Mouse (Mus musculus): ENCODE data around the gene Dhcr7. TPM values are rescaled to one million over a fixed set of nuclear protein-coding genes. Genes with fewer than 3 reads are reported as not detected.

Dhcr7 gene
- polyA plus RNA-seq, 1 experiment = 0.02 TPM

DNA sequence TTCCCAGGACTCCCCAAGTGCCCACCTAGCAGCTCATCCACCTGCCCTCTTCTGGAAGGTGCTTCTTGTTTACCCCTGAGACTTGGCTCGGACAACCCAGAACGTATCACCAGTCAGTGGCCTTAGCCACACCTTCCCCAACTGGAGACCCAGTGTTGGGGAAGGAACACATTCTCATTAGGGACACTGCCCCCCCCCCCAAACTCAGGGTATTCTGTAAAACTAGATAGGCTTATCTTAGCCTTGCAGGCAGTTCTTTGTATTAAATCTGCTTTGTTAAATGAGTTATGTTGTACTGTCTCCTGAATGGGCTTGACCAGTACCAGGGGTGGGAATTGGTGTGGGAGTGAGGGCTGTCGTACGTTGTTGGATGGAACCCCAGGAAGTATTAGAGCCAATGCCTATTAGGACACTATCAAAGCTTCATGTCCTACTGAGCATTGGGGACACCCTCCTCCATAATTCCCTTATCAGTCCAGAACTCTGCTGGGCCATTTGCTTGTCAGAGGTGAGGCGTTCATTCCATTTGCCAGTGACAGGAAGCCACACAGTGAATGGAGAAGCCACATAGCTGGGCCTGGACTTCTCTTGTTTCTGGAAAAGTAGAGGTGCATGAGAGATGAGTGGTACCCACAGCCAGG, 25.3 kb downstream of the Dhcr7 start:
- peaks cover 40% of the 10 kb centered on the region for H3K36me3 ChIP-seq (ENCODE audit: control insufficient read depth)

GRCm38 (mm10) chr7:143848768-143849482, 26.0 kb downstream of the Dhcr7 start:
- Histone ChIP-seq H3K36me3 (ENCODE audit: control insufficient read depth) (peaks cover 34% of the 10 kb centered on the region), H3K9me3 (ENCODE audit: control insufficient read depth, low read length) (no peaks in the 10 kb centered on the region), H3K4me1 (ENCODE audit: control insufficient read depth) (peaks cover 3% of the 10 kb centered on the region; the same call in 1 of the 2 replicates), H3K27me3 (ENCODE audit: control insufficient read depth) (no peaks in the 10 kb centered on the region), H3K4me3 (replicated peaks) (no peak overlapping the region)
- no peak for TF ChIP-seq TAL1 (IDR thresholded peaks at IDR 0.05; ENCODE audit: low read length)
- TF ChIP-seq GATA1 (IDR thresholded peaks at IDR 0.05; ENCODE audit: low read length) = no peak

More for the DNA sequence above, 25.3 kb downstream of the Dhcr7 start:
- TF ChIP-seq GATA1 (IDR thresholded peaks at IDR 0.05; ENCODE audit: low read length) = no peak
- TF ChIP-seq TAL1 (IDR thresholded peaks at IDR 0.05; ENCODE audit: low read length) = no peak
- Histone ChIP-seq H3K9me3 (ENCODE audit: control insufficient read depth, low read length) (peaks cover 3% of the 10 kb centered on the region; the same call in 1 of the 2 replicates), H3K4me3 (replicated peaks) (no peak overlapping the region), H3K4me1 (ENCODE audit: control insufficient read depth) (peaks cover 3% of the 10 kb centered on the region; the same call in 1 of the 2 replicates), H3K27me3 (ENCODE audit: control insufficient read depth) (no peaks in the 10 kb centered on the region)

- H3K36me3 ChIP-seq (ENCODE audit: control insufficient read depth) = no peaks in the 10 kb centered on the region
- H3K4me3 ChIP-seq (replicated peaks) = no peak within 1 kb of the TSS
- no peaks in the 10 kb centered on the region for H3K27me3 ChIP-seq (ENCODE audit: control insufficient read depth)
- peaks cover 3% of the 10 kb centered on the region; the same call in 1 of the 2 replicates for H3K9me3 ChIP-seq (ENCODE audit: control insufficient read depth, low read length)
- no peaks in the 10 kb centered on the region for H3K4me1 ChIP-seq (ENCODE audit: control insufficient read depth)
- no peak for TF ChIP-seq GATA1 (IDR thresholded peaks at IDR 0.05; ENCODE audit: low read length)
- TF ChIP-seq TAL1 (IDR thresholded peaks at IDR 0.05; ENCODE audit: low read length) = no peak
Measured at GRCm38 (mm10) chr7:143866538-143866937, 43.6 kb downstream of the Dhcr7 start, which contains the start of gene Gm498. Gm498 (plus strand) TSS chr7:143866838.

GRCm38 (mm10) chr7:143868874-143869273, 45.9 kb downstream of the Dhcr7 start:
- H3K4me3 ChIP-seq (replicated peaks) = no peak overlapping the region
- H3K36me3 ChIP-seq (ENCODE audit: control insufficient read depth) = no peaks in the 10 kb centered on the region
- no peak for TF ChIP-seq GATA1 (IDR thresholded peaks at IDR 0.05; ENCODE audit: low read length)
- no peak for TF ChIP-seq TAL1 (IDR thresholded peaks at IDR 0.05; ENCODE audit: low read length)
- H3K4me1 ChIP-seq (ENCODE audit: control insufficient read depth) = no peaks in the 10 kb centered on the region
- no peaks in the 10 kb centered on the region for H3K27me3 ChIP-seq (ENCODE audit: control insufficient read depth)
- H3K9me3 ChIP-seq (ENCODE audit: control insufficient read depth, low read length) = no peaks in the 10 kb centered on the region

DNA sequence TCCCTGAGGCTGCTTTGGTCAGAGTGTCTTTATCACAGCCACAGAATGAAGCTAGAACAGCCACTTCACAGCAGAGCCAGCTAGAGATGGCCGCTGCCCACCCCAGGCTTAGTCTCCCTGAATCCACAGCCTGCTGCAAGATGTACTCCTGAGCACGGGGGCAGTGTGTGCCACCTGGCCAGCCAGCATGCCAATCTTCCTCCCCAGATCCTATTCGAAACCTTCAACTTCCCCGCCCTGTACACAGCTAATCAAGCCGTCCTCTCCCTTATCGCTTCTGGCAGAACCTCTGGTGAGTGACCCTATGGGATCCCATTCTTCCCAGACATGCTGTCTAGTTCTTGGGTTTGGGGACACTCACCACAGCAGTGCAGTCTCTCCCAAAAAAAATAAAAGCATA, 60.8 kb downstream of the Dhcr7 start:
- no peak overlapping the region for H3K4me3 ChIP-seq (replicated peaks)
- no peak for TF ChIP-seq TAL1 (IDR thresholded peaks at IDR 0.05; ENCODE audit: low read length)
- TF ChIP-seq GATA1 (IDR thresholded peaks at IDR 0.05; ENCODE audit: low read length) = no peak
- H3K4me1 ChIP-seq (ENCODE audit: control insufficient read depth) = peaks cover 9% of the 10 kb centered on the region
- no peaks in the 10 kb centered on the region; the same call in 1 of the 2 replicates for H3K27me3 ChIP-seq (ENCODE audit: control insufficient read depth)
- H3K9me3 ChIP-seq (ENCODE audit: control insufficient read depth, low read length) = no peaks in the 10 kb centered on the region
- no peaks in the 10 kb centered on the region for H3K36me3 ChIP-seq (ENCODE audit: control insufficient read depth)

DNA sequence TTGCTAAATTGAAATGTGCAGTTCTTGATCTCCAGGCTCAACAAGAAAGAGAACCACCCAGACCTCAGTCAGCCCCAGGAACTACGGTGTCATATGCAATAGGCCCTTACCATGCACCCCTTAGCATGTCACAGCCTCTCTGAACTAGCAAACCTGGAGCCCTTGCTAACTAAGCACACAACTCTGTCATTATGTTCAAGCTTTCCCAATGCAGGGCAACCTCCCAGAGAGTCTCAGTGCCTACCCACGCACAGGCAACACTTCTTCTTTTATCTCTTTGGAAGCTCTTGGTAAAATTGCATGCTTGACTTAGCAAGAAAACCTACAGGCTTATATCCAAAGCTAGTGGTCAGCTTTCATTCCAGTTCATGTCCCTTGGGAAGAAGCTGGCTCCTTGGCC, 68.2 kb downstream of the Dhcr7 start:
- Histone ChIP-seq H3K4me1 (ENCODE audit: control insufficient read depth) (no peaks in the 10 kb centered on the region), H3K9me3 (ENCODE audit: control insufficient read depth, low read length) (no peaks in the 10 kb centered on the region), H3K27me3 (ENCODE audit: control insufficient read depth) (peaks cover 4% of the 10 kb centered on the region), H3K4me3 (replicated peaks) (no peak overlapping the region), H3K36me3 (ENCODE audit: control insufficient read depth) (no peaks in the 10 kb centered on the region)
- no peak for TF ChIP-seq GATA1 (IDR thresholded peaks at IDR 0.05; ENCODE audit: low read length)
- TF ChIP-seq TAL1 (IDR thresholded peaks at IDR 0.05; ENCODE audit: low read length) = no peak

DNA sequence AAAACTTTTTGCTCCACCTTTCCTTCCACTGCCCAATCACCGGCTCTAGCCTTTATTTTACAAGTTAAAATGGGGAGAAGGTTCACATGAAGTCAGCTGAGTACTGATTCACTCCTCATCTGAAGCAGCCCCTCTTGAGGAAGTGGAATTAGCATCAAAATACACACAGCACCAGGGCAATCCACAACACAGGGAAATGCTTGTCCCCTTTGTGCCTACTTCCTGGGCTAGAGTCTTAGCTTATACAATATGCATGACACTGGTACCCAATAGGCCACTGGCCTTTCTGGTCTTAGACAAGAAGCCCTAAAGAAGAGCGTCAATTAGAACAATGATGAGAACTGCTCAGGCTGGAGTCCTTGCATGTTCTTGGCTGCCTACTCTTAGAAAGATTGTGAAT, 69.4 kb downstream of the Dhcr7 start:
- H3K27me3 ChIP-seq (ENCODE audit: control insufficient read depth) = peaks cover 4% of the 10 kb centered on the region
- no peaks in the 10 kb centered on the region for H3K36me3 ChIP-seq (ENCODE audit: control insufficient read depth)
- no peak overlapping the region for H3K4me3 ChIP-seq (replicated peaks)
- H3K4me1 ChIP-seq (ENCODE audit: control insufficient read depth) = no peaks in the 10 kb centered on the region
- H3K9me3 ChIP-seq (ENCODE audit: control insufficient read depth, low read length) = no peaks in the 10 kb centered on the region
- TF ChIP-seq TAL1 (IDR thresholded peaks at IDR 0.05; ENCODE audit: low read length) = no peak
- no peak for TF ChIP-seq GATA1 (IDR thresholded peaks at IDR 0.05; ENCODE audit: low read length)

Other genes with a start within 250 kb of the Dhcr7 start
- 8.7 and 12.5 TPM in 2 replicates for gene Cars, start 223.1 kb upstream of the Dhcr7 start, polyA plus RNA-seq (2012)
- gene Tnfrsf26, start 194.4 kb upstream of the Dhcr7 start, polyA plus RNA-seq (2012) = not detected in 2 replicates
- gene Tnfrsf22, start 173.5 kb upstream of the Dhcr7 start, polyA plus RNA-seq (2012) = not detected in 2 replicates
- gene Tnfrsf23, start 137.3 kb upstream of the Dhcr7 start, polyA plus RNA-seq (2012) = 0.02 and 0.14 TPM in 2 replicates
- gene Osbpl5, start 66.2 kb upstream of the Dhcr7 start, polyA plus RNA-seq (2012) = 0.03 TPM in 1 of 2 replicates, not detected in the other
- not detected in 2 replicates for gene Mrgprg, start 56.2 kb upstream of the Dhcr7 start, polyA plus RNA-seq (2012)
- gene Mrgpre, start 38.6 kb upstream of the Dhcr7 start, polyA plus RNA-seq (2012) = not detected in 2 replicates
- gene Nadsyn1, start 296 bp upstream of the Dhcr7 start, polyA plus RNA-seq (2012) = 0.11 and 0.16 TPM in 2 replicates
- gene Gm498, start 43.7 kb downstream of the Dhcr7 start, polyA plus RNA-seq (2012) = not detected in 2 replicates
- gene Shank2, start 178.8 kb downstream of the Dhcr7 start, polyA plus RNA-seq (2012) = under 0.01 TPM in 1 of 2 replicates, not detected in the other